Mouse (Mus musculus) olfactory bulb, adult 2 months (tissue): ENCODE data around the gene Gcnt1. TPM values are rescaled to one million over a fixed set of nuclear protein-coding genes. Genes with fewer than 3 reads are reported as not detected.

Experiments used
- H3K27ac ChIP-seq: fragments of 200-500 bp; 2 replicates; pipeline ENCODE4 v1.5.1; 2012; ENCODE audit warnings: low read depth, low read length; ENCODE audit not compliant: insufficient read depth
- H3K4me1 ChIP-seq: fragments of 200-500 bp; 2 replicates; pipeline ENCODE4 v1.6.1; 2012; ENCODE audit warnings: low read length; ENCODE audit not compliant: control insufficient read depth, insufficient read depth
- H3K4me3 ChIP-seq: fragments of 200-500 bp; 2 replicates; pipeline ENCODE4 v1.5.1; 2012; ENCODE audit warnings: mild to moderate bottlenecking, low read depth, low read length, moderate library complexity; ENCODE audit not compliant: insufficient read depth
- CTCF ChIP-seq: fragments of 200-500 bp; IDR thresholded peaks from 2 replicates; pipeline ENCODE4 v1.5.1; 2012; ENCODE audit warnings: low read depth, mild to moderate bottlenecking, low read length, moderate library complexity; ENCODE audit not compliant: insufficient read depth
- POLR2A ChIP-seq: fragments of 200-500 bp; IDR thresholded peaks from 2 replicates; pipeline ENCODE4 v1.6.1; 2012; ENCODE audit warnings: mild to moderate bottlenecking, low read depth, low read length, moderate library complexity; ENCODE audit not compliant: insufficient read depth
- WGBS: fragments of 180-500 bp; shearing (Covaris S2); methylation state at CpG from one replicate; pipeline ENCODE4 v1.1.7; 2018; 5-methylcytosine and 5-hydroxymethylcytosine counted together
- polyA plus RNA-seq: library from polyadenylated mRNA; stranded (reverse); fragments of >200 nt; gene quantifications from 2 replicates; pipeline ENCODE4 v1.2.4, GENCODE M21; 2012; ENCODE audit warnings: low replicate concordance; ENCODE audit not compliant: missing spikeins, insufficient read depth, insufficient read length

The Gcnt1 gene
- polyA plus RNA-seq, 1 experiment, result not detected

DNA sequence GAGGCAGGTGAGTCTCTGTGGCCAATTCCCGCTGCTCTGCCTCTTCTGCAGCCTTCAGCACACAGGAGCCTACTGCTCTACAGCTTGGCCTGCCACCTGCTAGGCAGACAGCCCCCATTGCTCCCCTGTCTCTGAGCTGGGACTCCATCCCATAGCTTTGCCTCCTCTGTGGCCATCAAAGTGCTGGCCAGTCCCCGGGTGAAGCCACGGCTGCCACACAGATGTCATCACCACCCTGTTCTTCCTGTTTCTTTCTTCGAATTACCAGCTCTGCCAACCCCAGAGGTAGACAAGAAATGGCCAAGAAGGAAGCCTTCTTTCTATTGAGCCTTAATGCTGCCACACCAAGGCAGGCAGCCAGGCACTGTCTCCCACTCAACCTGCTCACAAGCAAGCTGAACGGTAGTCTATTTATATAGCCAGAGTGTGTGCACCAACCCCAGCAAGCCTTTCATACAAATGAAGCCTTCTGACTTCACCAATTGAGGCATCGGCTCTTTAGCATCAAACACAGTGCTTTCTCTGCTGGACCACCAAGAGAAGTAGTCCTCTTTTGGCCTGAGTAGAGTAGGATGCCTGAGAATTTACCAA, 10.3 kb upstream of the Gcnt1 start:
- no peak for TF ChIP-seq CTCF
- TF ChIP-seq POLR2A, result no peak
- peaks cover 5% of the 10 kb centered on the region; the same call in 1 of the 2 replicates for H3K4me1 ChIP-seq
- 76% methylated on average over 6 of the region's 6 CpGs for WGBS
- no peak overlapping the region for H3K27ac ChIP-seq
- no peak overlapping the region for H3K4me3 ChIP-seq

DNA sequence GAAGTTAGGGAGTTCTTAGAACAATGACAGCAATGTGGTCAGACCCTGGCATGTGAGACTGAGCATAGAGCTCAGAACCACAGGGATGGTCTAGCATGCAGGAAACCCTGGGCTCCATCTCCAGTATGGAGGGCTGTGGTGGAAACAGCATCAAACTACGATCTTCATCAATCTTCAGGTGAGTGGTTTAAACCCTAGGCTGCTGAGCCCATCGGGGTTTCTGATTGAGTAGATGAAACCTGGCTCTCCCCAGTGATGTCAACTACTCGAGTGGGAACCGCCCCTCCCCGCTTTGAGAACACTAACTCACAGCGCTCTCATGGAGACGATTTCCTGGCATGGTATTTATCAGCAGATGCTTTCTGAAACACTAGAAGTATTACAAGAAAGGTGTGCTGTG, 7.9 kb upstream of the Gcnt1 start:
- H3K4me1 ChIP-seq, result peaks cover 5% of the 10 kb centered on the region; the same call in 1 of the 2 replicates
- H3K27ac ChIP-seq, result no peak overlapping the region
- TF ChIP-seq POLR2A (no peak), CTCF (no peak)
- WGBS, result 73% methylated on average over 7 of the region's 7 CpGs
- H3K4me3 ChIP-seq, result no peak overlapping the region

DNA sequence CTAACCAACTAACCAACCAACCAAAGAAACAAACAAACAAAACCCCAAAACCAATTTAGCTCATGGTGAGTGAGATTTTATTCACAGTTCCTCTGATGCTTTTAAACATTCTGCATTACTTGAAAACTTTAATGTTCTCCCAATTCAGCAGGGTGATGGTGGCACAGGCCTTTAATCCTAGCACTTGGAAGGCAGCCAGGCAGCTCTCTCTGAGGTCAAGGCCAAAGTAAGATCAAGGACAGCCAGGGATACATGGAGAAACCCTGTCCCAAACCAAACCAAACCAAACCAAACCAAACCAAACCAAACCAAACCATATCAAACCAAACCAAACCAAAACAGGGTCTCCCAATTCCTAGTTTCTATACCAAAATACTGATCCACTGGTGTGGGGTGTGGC, 6.2 kb upstream of the Gcnt1 start:
- H3K27ac ChIP-seq, result no peak overlapping the region
- TF ChIP-seq POLR2A, result no peak
- TF ChIP-seq CTCF, result no peak

DNA sequence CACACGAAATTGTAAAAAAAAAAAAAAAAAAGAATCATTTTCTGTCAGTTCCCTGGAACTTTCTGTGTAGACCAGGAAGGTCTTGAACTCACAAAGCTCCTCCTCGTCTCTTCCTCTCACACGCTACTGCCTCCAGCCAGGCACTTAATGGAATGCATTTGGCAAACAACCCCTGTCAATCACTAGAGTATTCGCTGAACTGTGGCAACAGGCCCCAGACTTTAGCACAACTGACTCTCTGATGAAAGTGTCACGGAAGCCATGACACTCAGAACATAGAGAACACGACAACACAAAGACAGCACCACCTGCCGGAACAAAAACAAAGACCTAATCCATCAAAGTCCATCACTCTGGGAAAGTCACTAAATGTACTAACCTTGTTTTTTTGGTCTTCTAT, 3.1 kb downstream of the Gcnt1 start:
- no peak overlapping the region for H3K4me3 ChIP-seq
- 64% methylated on average over 7 of the region's 7 CpGs for WGBS
- H3K27ac ChIP-seq, result no peak overlapping the region
- no peak for TF ChIP-seq CTCF
- TF ChIP-seq POLR2A, result no peak
- H3K4me1 ChIP-seq, result no peaks in the 10 kb centered on the region

More for the DNA sequence above, 6.2 kb upstream of the Gcnt1 start:
- H3K4me3 ChIP-seq, result no peak overlapping the region
- H3K4me1 ChIP-seq, result peaks cover 5% of the 10 kb centered on the region; the same call in 1 of the 2 replicates

DNA sequence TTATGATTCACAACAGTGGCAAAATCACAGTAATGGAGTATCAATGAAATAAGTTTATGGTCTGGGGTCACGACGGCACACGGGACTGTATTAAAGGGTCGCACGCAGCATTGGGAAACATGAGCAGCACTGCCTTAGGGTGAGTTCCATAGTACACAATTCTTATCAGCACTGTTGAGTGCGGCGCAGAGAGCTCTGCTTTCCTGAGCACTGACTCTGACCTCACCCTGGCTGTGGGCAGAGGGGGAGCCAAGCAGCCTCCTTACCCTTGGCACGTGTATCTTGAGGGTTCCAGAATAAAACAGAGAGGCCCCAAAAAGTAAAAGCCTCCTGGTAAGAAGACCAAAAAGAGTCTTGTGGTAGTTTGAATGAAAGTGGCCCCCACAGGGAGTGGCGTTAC, 4.1 kb downstream of the Gcnt1 start:
- Histone ChIP-seq H3K4me1 (no peaks in the 10 kb centered on the region), H3K4me3 (no peak overlapping the region), H3K27ac (no peak overlapping the region)
- 95% methylated on average over 9 of the region's 9 CpGs for WGBS
- no peak for TF ChIP-seq CTCF
- no peak for TF ChIP-seq POLR2A

DNA sequence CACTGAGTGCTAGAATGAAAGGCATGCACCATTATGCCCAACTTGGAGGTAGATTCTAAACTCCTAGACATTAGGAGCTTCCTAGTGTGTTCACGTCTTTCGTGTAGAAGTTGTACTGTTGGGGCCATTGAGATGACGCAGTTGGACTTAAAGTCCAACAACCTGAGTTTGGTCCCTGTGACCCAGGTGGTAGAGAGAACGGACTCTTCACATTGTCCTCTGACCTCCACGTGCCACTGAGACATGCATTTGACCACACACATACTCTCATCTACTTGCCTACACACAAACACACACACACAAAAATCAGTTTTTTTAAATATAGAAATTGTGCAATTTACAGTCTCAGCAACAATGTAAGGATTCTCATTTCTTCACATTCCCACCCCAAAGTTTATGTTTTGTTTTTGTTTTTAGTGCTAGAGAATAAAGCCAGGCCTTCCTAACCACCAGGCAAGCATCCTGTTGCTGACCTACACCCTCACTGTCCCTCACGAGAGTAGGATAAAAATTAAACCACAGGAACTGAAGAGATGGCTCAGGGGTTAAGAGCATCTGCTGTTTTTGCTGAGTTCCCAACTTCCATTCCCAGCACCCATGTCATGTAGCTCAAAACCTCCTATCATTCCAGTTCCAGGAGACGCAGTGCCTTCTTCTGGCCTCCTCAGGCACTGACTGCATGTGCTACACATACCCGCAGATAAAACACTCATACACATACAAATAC, 6.1 kb downstream of the Gcnt1 start:
- no peaks in the 10 kb centered on the region for H3K4me1 ChIP-seq
- TF ChIP-seq CTCF, result no peak
- TF ChIP-seq POLR2A, result no peak
- H3K4me3 ChIP-seq, result no peak overlapping the region
- H3K27ac ChIP-seq, result no peak overlapping the region
- WGBS, result 94% methylated on average over 8 of the region's 8 CpGs

DNA sequence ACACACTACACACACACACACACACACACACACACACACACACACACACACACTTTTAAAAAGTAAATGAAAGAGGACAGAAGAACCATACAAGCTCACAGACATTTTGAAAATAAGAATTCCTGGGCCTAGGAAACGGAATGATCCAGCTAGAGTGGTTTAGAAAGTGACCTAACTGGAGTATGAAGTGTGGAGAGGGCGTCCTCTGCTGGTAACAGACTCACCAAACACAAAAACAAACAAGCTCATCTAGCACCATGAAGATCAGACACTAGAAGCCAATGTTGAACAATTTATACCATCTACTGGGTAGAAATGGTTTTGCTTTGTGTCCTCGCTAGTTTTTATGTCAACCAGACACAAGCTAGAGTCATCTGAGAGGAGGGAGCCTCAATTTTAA, 7.9 kb downstream of the Gcnt1 start:
- Histone ChIP-seq H3K27ac (no peak overlapping the region), H3K4me3 (no peak overlapping the region), H3K4me1 (no peaks in the 10 kb centered on the region)
- 27% methylated on average over 3 of the region's 3 CpGs for WGBS
- TF ChIP-seq POLR2A (no peak), CTCF (no peak)

DNA sequence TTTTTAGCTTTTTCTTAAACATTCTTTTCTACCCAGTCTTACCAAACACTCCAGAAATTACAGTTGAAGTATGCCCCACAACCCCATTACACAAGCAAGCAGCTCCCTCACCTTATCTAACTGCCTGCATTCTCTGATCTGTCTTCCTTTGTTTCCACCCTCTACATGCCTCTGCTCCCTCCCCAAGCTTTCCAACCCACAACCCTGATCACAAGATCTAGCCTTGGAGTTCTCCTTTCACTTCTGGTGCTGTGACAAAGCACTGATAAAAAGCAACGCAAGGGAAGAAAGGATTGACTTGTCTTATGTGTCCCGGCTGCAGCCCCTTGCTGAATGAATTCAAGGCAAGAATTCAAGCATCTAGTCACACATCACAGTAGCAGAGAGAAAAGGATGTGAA, 11.5 kb downstream of the Gcnt1 start:
- WGBS, result 73% methylated on average over 2 of the region's 2 CpGs
- no peak overlapping the region for H3K4me3 ChIP-seq
- peaks cover 13% of the 10 kb centered on the region for H3K4me1 ChIP-seq
- TF ChIP-seq CTCF, result no peak
- no peak for TF ChIP-seq POLR2A
- H3K27ac ChIP-seq, result no peak overlapping the region

DNA sequence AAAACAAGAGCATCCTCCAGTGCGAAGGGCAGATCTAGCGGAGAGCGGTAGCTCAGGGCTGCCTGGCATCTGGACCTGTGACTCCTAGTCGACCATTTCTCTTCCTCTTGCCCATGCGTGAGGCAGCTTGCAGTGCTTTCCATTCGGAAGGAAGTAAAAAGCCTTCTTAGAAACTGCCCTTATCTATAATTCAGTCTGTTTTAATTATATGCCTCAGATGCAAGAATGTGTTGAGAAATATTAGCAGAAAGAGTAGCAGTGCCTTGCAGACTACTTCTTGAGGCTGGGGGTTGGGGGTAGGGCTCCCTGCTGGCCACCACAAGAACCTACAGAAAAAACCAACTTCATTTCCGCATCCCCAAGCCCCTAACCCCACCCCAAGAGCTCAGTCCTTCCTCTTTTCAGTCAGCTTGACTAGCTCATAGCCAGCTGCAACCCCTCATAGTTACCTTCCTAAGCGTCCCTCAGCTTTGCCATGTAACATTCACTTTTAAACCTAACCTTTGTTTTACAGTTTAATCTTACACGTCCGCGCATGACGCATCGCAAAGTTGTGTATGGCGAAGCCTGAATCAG, 13.2 kb downstream of the Gcnt1 start:
- Histone ChIP-seq H3K27ac (no peak overlapping the region), H3K4me3 (no peak overlapping the region), H3K4me1 (peaks cover 16% of the 10 kb centered on the region)
- WGBS, result 64% methylated on average over 14 of the region's 14 CpGs
- no peak for TF ChIP-seq POLR2A
- no peak for TF ChIP-seq CTCF
